ENCODE assay signal across 10 mouse cellular contexts in the genomic region with DNA sequence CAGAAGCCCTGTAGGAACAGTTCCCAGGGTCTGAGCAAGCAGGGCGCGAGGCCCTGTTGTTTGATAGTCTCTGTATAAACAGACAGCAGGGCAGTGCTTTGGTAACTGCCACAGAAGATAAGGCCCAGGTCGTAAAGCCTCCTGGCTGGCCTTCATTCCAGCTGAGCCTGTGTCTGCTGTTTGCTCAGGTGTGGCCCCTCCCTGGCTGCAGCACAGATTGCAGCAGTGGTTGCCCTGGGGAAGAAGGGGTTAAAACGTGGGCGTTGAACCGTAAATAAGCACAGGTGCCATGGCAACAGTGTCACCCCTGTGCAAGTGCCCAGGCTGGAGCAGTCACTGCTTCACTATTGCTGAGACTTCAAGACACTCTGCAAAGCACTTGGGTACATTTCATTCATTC. TPM values are rescaled to one million over a fixed set of nuclear protein-coding genes. Genes with fewer than 3 reads are reported as not detected.
A peak's percentile ranks its signal among the peaks of the same experiment; 100 is the strongest.
DNase-seq lines count a peak whose midpoint lies in the region; ATAC-seq lines count a peak whose summit lies in the region.
"Had no signal": no experiment of that assay in that cellular context is flagged by ENCODE, and none has a peak within 500 bp of the region (broad histone marks: within the 10 kb centered on the region; RNA-seq: fewer than 3 reads in every experiment).

No protein-coding gene starts in this region.

- H3K27ac ChIP-seq in heart, embryonic 10.5 days, result 0 out of 2 replicates have a peak overlapping the region, but pooled peaks have one; percentile 0
- no peak overlapping the region for H3K27ac ChIP-seq in heart, embryonic 11.5 days (ENCODE audit: low read depth, low read length)
- H3K27ac ChIP-seq in liver, embryonic 13.5 days, result no peak overlapping the region; the same call in 1 of the 2 replicates

- ATAC-seq in heart, embryonic 11.5 days (replicated peaks; ENCODE audit: insufficient number of reproducible peaks, low FRiP score, low TSS enrichment), result no peak
- ATAC-seq in liver, embryonic 13.5 days (ENCODE audit: low read depth), result peak; percentile 76

- peaks cover 9% of the 10 kb centered on the region for H3K4me1 ChIP-seq in heart, embryonic 10.5 days
- peaks cover 8% of the 10 kb centered on the region for H3K4me1 ChIP-seq in heart, embryonic 11.5 days (ENCODE audit: control insufficient read depth, insufficient read depth, low read length)
- H3K4me1 ChIP-seq in liver, embryonic 13.5 days (replicated peaks), result peaks cover 34% of the 10 kb centered on the region

- H3K4me2 ChIP-seq in heart, embryonic 11.5 days, result no peak overlapping the region
- no peak overlapping the region for H3K4me2 ChIP-seq in liver, embryonic 13.5 days

- no peaks in the 10 kb centered on the region for H3K36me3 ChIP-seq in heart, embryonic 10.5 days
- H3K36me3 ChIP-seq in heart, embryonic 11.5 days (ENCODE audit: control insufficient read depth, insufficient read depth, low read length), result no peaks in the 10 kb centered on the region
- no peaks in the 10 kb centered on the region for H3K36me3 ChIP-seq in liver, embryonic 13.5 days

- no peak overlapping the region for H3K9ac ChIP-seq in heart, embryonic 11.5 days (ENCODE audit: low read depth, low read length)
- no peak overlapping the region for H3K9ac ChIP-seq in liver, embryonic 13.5 days

- no peak overlapping the region for H3K4me3 ChIP-seq in heart, embryonic 10.5 days
- no peak overlapping the region for H3K4me3 ChIP-seq in heart, embryonic 11.5 days (ENCODE audit: low read depth, low read length)
- H3K4me3 ChIP-seq in liver, embryonic 13.5 days (replicated peaks), result no peak overlapping the region

- DNase-seq in heart, embryonic 10.5 days (ENCODE audit: low spot score), result no peak
- DNase-seq in urinary bladder, postnatal 14 days (ENCODE audit: low spot score), result peak; percentile 78
- no peak for DNase-seq in urinary bladder, postnatal 10 days (ENCODE audit: low spot score)
- DNase-seq in liver, embryonic 13.5 days, result peak; percentile 16
- peak; percentile 54 to 66 for DNase-seq in urinary bladder, postnatal 36 days (ENCODE audit: low spot score in 2 of 2)
- no peak for DNase-seq in thymus, postnatal 36 days
- no peak for DNase-seq in gastrocnemius, postnatal 10 days
- DNase-seq: gastrocnemius, postnatal 14 days; lung, adult 2 months had no signal

- 9% methylated on average over 6 of the region's 6 CpGs for WGBS in heart, embryonic 10.5 days
- 12% methylated on average over 6 of the region's 6 CpGs for WGBS in heart, embryonic 11.5 days (ENCODE audit: insufficient replicate concordance)
- WGBS in liver, embryonic 13.5 days (ENCODE audit: insufficient replicate concordance), result 16% methylated on average over 6 of the region's 6 CpGs

- H3K27me3 ChIP-seq in heart, embryonic 10.5 days (ENCODE audit: insufficient read depth, poor library complexity, severe bottlenecking), result no peaks in the 10 kb centered on the region
- H3K27me3 ChIP-seq in heart, embryonic 11.5 days (ENCODE audit: control insufficient read depth, insufficient read depth, low read length), result no peaks in the 10 kb centered on the region
- H3K27me3 ChIP-seq in liver, embryonic 13.5 days, result no peaks in the 10 kb centered on the region

- no peaks in the 10 kb centered on the region for H3K9me3 ChIP-seq in heart, embryonic 10.5 days
- H3K9me3 ChIP-seq in heart, embryonic 11.5 days (replicated peaks; ENCODE audit: control insufficient read depth, low read length), result no peaks in the 10 kb centered on the region
- H3K9me3 ChIP-seq in liver, embryonic 13.5 days (replicated peaks), result no peaks in the 10 kb centered on the region

RNA-seq across cellular contexts. Expression of a gene that starts 26.8 kb away (rescaled TPM):
- polyA plus RNA-seq in heart, embryonic 10.5 days (2016; fragmentation: Nextera tagmentation; extraction: Ambion mirVana), result 4.4 and 7.1 TPM in 2 replicates
- 2.2 and 2.9 TPM in 2 replicates for polyA plus RNA-seq in heart, embryonic 11.5 days (2014; fragmentation: Nextera tagmentation; extraction: Ambion mirVana)
- polyA plus RNA-seq in liver, embryonic 13.5 days (2015; fragmentation: Nextera tagmentation; extraction: Ambion mirVana), result 6.2 and 6.7 TPM in 2 replicates
- total RNA-seq in gastrocnemius, postnatal 10 days (2021), result 1 to 10 TPM in 1 of 2 experiments, under 1 TPM in 1; 0.99 to 1.9 TPM

Comparison
In these comparisons a context has a peak if more than half of its experiments do, and no peak if none do; other contexts are left out.
1. DNase-seq: peak in urinary bladder, postnatal 14 days (single experiment), liver, embryonic 13.5 days (single experiment) and urinary bladder, postnatal 36 days (2 of 2); none in heart, embryonic 10.5 days (single experiment), urinary bladder, postnatal 10 days (single experiment), thymus, postnatal 36 days (0 of 2) and gastrocnemius, postnatal 10 days (single experiment).